Mouse (Mus musculus) large intestine, adult 2 months (tissue): ENCODE measurements at regions not wholly inside any gene's neighbourhood (a gene's known extent, or its start where the extent isn't known, plus 50 kb on each side); places are given as distances from the start of the nearest gene placed in this dataset.

Experiments
- DNase-seq: peaks from one replicate; pipeline ENCODE4 v3.0.0-alpha.2; 2012; ENCODE audit warnings: low read depth, low spot score
- WGBS: fragments of 180-500 bp; shearing (Covaris S2); methylation state at CpG from one replicate; pipeline ENCODE4 v1.1.7; 2018; 5-methylcytosine and 5-hydroxymethylcytosine counted together

- 57% methylated on average over 9 of the region's 9 CpGs for WGBS
- DNase-seq: no peak
These were observed 60.3 kb upstream of the Wnt4 start for GRCm38 (mm10) chr4:137216908-137217497.

DNA sequence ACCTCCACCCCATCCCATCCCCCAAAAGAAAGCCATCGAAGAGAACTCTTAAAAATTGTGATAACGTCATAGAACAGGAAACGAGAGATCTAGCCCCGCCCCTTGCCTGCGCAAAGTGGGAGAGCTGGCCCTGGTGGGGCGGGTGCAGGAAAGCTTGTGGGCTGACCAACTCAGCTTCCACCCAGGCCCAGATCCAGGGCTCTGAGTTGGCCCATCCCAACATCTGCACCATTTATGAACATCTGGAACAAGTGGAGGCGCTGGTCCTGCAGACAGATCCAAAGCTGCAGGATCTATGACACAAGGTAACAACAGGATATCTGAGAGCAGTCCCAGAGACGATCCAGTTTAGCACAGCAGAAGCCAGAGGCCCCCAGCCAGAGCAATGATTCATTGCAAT lies 62.7 kb upstream of the Wnt4 start:
- no peak for DNase-seq
- WGBS: 44% methylated on average over 8 of the region's 8 CpGs

GRCm38 (mm10) chr4:137212846-137213245 lies 64.4 kb upstream of the Wnt4 start:
- no peak for DNase-seq
- WGBS: 65% methylated on average over 9 of the region's 9 CpGs

DNA sequence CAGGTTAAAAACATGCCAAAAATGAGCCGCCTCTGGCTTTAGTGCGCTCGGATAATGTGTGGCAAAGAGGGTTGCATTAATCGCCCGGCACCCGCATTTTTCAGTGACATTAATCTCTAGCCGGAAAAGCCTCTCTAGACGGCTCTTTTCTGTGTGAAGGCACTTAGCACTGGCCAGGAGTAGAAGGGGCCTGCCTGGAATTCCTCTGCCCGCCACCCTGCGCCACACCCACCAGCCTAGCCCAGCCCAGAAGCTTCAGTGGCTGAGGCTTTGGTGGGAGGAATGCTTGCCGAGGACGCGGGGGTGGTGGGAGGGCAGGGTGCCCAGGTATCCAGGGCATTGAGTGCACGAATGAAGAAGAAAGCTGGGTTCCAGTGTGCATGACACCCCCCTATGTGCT lies 65.2 kb upstream of the Wnt4 start:
- no peak for DNase-seq
- 28% methylated on average over 14 of the region's 14 CpGs for WGBS

DNA sequence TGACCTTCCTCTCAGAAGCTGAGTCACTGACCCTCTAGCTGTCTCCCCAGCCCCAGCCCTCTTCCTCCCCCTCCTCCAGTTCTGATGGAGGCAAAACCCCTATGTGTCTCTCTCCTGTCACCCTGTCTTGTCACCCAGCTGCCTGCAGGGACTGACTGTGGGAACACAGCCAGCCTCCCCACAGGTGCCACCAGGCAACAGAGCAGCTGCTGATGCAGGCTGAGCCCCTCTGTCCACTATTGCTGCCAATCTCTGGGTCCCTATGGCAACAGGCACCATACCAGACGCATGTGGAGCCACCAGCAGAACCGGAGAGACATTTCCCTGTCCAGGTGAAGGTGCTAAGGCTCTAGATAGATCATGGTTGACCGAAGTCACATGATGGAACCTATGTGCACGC lies 66.0 kb upstream of the Wnt4 start:
- no peak for DNase-seq
- 65% methylated on average over 4 of the region's 4 CpGs for WGBS

GRCm38 (mm10) chr4:137210525-137210924 lies 66.8 kb upstream of the Wnt4 start:
- WGBS: 25% methylated on average over 4 of the region's 4 CpGs
- peak; percentile 4 for DNase-seq

- DNase-seq: no peak
- 70% methylated on average over 7 of the region's 7 CpGs for WGBS
These were observed 76.3 kb upstream of the Wnt4 start for GRCm38 (mm10) chr4:137200968-137201367.

GRCm38 (mm10) chr4:137200426-137200825 lies 76.9 kb upstream of the Wnt4 start:
- no peak for DNase-seq
- WGBS: 57% methylated on average over 9 of the region's 9 CpGs

GRCm38 (mm10) chr4:137196491-137196974 lies 80.8 kb upstream of the Wnt4 start:
- no peak for DNase-seq
- 37% methylated on average over 5 of the region's 5 CpGs for WGBS

DNA sequence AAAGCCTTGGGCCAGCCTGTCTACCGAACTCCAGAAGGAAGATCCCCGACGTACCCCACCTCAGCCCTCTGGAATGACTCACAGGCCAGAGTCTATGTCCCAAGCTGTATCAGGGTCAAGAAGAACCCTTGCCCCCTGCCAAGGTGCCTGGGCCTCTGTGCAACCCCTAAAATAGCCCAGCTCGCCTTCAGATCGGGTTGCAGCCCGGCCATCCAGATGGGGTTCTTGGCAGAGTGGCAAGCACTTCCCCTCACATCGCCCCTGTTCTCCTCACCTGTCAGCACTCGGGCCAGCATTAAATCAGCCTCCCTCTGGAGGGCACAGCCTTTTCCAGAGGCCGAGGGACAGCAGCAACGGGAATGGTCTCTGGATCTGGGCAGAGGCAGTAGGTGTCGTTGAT lies 83.2 kb upstream of the Wnt4 start:
- no peak for DNase-seq
- 79% methylated on average over 11 of the region's 11 CpGs for WGBS

GRCm38 (mm10) chr4:137190625-137191024 lies 86.7 kb upstream of the Wnt4 start:
- WGBS: 76% methylated on average over 10 of the region's 10 CpGs
- DNase-seq: no peak

GRCm38 (mm10) chr4:137189801-137190200 lies 87.5 kb upstream of the Wnt4 start:
- WGBS: 91% methylated on average over 4 of the region's 4 CpGs
- no peak for DNase-seq

DNA sequence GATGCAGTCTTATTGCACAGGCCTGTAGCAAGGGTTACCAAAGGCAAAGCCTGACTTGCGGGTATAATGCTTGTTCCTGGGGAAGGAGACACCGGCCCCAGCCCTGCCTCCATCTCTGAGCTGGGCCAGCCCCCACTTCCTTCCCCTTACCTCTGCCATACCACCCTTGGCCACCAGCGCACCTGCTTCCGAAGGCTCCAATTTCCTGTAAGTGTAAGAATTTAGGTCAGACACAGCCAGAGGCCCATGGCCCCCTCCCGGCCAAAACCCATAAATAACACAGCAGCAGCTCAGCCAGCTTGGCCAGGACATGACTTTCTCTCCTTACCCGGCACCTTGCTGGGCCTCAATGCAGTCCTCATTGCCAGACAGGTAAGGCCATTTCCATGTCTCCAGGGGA lies 88.2 kb upstream of the Wnt4 start:
- no peak for DNase-seq

DNA sequence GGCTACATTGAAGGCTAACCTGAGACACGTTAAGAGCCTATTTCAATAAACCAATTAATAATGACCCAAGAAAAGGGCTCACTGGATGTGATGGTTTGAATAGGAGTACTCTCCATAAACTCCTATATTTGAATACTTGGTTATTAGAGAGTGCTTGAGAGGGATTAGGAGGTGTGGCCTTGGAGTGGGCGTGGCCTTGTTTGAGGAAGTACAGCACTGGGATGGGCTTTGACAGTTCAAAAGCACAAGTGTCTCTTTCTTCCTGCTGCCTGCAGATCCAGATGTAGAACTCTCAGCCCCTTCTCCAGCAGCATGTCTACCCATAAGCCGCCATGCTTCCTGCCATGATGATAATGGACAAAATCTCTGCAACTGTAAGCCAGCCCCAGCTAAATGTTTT lies 89.7 kb upstream of the Wnt4 start:
- 64% methylated on average over 3 of the region's 3 CpGs for WGBS
- DNase-seq: no peak

More for the DNA sequence above, 88.2 kb upstream of the Wnt4 start:
- 63% methylated on average over 6 of the region's 6 CpGs for WGBS

- DNase-seq: no peak
- 84% methylated on average over 9 of the region's 9 CpGs for WGBS
These were observed 90.2 kb upstream of the Wnt4 start for GRCm38 (mm10) chr4:137187051-137187450.

GRCm38 (mm10) chr4:137185001-137185400 lies 92.3 kb upstream of the Wnt4 start:
- WGBS: 88% methylated on average over 4 of the region's 4 CpGs
- DNase-seq: no peak

- 32% methylated on average over 10 of the region's 10 CpGs for WGBS
- no peak for DNase-seq
These were observed 94.0 kb upstream of the Wnt4 start for GRCm38 (mm10) chr4:137183181-137183850.

GRCm38 (mm10) chr4:137182547-137182946 lies 94.7 kb upstream of the Wnt4 start:
- WGBS: 52% methylated on average over 14 of the region's 14 CpGs
- no peak for DNase-seq

GRCm38 (mm10) chr4:137181252-137181651 lies 96.0 kb upstream of the Wnt4 start:
- 51% methylated on average over 8 of the region's 8 CpGs for WGBS
- DNase-seq: no peak

DNA sequence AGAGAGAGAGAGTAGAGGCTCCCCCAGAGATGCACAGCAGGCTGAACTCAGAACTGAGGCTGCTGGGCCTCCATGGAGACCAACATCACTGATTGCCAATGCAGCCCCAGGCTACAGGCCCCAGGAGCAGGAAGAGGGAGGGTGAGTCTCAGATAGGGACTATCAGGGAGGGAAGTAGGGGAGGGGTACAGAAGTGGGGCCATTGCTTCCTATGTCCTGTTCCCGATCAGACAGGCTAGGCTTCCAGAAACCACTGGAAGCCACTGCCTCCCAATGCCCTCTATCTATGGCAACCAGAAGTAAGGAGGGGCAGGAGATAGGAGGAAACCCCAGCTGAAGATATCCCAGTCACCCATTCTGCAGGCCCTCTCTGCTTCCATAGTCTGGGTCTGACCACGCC lies 97.2 kb upstream of the Wnt4 start:
- 87% methylated on average over 2 of the region's 2 CpGs for WGBS
- no peak for DNase-seq

- WGBS: 17% methylated on average over 3 of the region's 3 CpGs
- DNase-seq: no peak
These were observed 98.5 kb upstream of the Wnt4 start for GRCm38 (mm10) chr4:137178833-137179232.

GRCm38 (mm10) chr4:137164933-137165332 lies 112.4 kb upstream of the Wnt4 start:
- WGBS: 16% methylated on average over 9 of the region's 9 CpGs
- no peak for DNase-seq
